Mouse (Mus musculus) cerebellum, postnatal 4 days (tissue): ENCODE results near the gene Apc2.
A peak's percentile ranks its signal among the peaks of the same experiment; 100 is the strongest.

ENCODE experiments used
- DNase-seq, 2 experiments: peaks; one replicate each; pipeline ENCODE4 v3.0.0; 2022; ENCODE audit warnings: low spot score in 2 of 2, mixed read lengths in 1 of 2

Apc2 gene

DNA sequence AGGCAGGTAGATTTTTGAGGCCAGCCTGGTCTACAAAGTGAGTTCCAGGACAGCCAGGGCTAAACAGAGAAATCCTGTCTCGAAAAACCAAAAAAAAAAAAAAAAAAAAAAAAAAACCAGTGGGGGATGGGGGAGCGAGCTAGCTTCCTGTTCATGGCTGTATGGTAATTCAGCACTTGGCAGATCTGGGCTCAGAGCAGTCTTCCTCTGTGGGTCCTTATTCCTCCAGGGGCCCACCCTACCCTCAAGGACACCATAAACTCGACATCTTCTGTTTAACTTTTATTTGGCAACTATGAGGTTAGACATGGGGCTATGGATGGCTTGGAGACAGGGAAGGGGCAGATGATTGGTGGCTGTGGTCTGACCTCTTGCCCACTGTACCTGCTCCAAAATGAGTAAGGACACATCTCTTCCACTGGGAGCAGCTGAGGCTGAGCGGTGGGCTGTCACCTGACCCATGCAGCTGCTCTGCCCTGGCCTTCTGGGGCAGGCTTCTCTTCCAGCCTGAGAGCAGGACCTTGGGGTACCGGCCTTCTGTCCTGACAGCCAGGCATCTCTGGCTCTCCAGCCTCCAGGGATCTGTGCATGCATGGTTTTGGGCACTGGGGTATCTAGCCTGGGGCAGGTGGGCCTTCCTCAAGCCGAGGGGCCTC, 25.4 kb downstream of the Apc2 start:
- no peak for DNase-seq

DNA sequence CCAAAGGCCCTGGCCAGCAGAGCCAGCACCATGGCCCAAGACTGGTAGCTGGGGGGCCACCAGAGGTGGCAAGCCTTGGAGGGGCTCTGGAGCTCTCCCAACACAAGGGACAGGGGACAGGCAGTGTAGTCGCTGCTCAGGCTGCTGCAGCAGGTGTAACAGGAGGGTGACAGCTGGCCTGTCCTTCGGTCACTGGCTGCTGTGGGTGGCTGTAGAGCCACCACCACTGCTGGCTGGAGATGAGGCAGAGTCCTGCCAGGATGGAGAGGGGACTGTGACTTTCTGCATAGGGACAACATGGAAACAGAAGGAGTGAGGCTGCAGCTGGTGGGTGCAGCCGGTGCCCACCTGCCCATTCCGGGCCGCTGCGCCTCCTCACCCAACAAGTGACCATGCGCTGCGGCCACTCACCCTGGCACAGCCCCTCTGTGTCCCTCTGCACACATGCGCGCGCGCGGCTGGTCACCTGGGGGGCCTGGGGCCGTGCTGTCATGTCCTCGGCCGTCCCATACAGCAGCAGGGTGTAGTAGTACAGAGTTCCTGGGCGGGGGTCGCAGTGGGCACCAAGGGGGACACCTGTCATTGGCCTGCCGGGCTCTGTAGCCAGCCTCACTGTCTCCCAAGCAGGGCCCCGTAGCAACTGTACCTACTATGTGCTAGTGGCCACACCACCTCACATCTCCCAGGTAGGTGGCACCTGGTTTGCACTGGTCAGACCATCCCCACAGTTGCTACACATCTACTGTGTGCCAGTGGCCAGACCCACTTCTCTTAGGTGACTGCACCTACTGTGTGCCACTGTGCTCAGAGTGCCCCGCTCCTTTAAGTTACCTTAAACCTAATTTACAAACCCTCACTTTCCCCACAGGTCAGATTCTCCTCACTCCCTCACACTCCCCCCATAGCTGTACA, 26.1 kb downstream of the Apc2 start:
- no peak for DNase-seq

DNA sequence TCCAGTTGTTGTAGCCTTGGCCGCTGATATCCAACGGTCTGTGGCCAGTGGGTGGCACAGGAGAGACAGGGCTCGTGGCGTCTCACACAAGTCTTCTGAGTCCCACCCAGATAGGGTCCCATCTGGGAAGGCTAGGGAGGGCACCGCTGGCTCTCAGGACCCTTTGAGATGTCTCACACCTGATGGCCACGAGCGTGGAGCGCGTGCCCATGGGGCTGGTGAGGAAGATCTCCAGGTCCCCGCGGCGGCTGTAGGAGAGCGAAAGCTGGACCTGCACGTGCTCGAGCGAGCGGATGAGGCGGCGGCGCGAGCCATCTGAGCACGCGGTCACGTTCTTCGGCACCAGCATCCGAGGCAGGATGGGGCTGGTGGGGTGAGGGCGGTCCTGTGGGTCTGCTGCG, 27.0 kb downstream of the Apc2 start:
- no peak for DNase-seq

DNA sequence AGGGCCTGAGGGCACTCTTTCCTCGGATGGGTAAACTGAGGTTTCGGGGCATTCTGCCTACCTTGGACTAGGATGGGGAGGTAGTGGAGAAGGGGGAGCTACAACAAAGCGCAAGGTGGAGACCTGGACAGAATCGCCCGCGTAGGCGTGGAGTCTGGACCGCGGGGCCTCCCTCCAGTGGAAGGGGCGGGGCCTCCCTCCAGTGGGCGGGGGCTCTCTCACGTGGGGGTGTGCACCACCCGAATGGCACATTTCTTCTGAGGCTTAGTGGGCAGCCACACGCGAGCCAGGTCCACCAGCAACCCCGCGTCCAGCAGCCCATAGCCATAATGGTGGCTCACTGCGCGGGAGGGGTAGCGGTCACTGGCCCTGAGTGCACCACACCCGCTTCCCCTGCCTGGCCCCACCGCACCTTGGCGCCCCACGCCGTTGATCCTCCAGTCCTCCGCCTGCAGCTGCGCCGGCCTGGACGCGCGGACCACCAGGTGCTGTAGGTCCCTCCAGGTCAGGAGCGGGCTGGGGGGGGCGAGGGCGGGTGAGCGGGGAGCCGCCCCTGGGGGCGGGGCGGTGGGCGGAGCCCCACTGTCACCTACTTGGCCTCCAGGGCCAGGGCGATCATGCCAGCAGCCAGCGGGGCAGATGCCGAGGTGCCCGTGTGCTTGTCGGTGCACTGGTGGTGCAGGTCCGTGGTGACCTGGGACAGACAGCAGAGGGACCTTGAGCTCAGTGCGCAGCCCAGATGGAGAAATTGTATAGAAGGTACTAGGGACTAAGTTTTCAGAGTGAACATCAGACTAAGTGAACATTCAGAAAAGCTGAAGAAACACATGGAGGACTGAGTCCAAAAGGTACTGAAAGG, 27.7 kb downstream of the Apc2 start:
- no peak for DNase-seq

DNA sequence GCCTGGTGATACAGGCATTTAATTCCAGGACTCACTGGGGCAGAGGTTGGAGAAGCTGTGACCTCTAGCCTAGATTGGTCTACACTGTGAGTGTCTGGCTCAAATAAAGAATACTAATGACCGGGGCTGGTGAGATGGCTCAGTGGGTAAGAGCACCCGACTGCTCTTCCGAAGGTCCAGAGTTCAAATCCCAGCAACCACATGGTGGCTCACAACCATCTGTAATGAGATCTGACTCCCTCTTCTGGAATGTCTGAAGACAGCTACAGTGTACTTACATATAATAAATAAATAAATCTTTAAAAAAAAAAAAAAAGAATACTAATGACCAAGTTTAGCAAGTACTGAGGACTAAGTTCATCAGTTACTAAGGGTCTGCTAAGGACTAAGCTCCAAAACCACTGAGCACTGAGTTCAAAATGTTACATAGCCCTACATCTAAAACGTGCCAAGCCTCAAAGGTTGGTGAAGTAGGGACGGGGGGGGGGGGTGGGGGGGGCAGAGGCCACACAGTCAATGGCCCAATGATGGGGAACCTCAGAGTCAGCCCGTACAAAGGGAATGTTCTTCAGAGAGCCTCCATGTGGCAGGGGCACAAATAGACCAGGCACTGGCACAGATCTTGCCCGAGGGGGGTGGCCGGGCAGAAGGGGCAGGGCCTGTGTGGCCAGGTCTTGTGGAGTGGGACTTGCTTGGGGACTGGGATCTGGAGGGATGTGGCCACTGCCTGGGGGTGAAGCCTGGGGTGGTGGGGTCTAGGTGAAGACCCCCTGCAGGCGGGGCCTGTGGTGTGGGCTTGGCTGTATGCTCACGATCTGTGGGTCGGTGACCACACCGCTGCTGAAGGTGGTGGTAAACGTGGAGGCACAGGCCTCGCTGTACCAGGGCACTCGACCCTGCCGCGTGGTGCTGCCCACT, 28.6 kb downstream of the Apc2 start:
- DNase-seq = no peak

DNA sequence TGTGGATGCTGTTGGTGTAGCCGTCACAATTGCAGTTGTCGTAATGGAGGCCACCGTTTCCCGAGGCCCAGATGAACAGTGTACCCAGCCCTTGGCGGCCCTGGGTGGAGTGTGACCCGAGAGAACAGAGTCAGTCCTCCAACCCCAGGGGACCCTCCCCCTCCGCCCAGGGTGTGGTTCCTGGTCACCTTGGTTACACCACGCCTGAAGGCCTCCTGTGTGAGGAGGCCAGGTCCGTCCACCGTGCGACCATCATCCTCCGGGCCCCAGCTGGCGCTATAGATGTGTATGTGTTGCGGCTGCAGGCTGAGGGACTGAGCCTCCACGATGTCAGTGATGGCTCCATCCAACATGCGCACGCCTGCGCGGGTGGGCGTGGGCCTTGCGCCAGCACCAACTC, 29.3 kb downstream of the Apc2 start:
- DNase-seq = no peak

DNA sequence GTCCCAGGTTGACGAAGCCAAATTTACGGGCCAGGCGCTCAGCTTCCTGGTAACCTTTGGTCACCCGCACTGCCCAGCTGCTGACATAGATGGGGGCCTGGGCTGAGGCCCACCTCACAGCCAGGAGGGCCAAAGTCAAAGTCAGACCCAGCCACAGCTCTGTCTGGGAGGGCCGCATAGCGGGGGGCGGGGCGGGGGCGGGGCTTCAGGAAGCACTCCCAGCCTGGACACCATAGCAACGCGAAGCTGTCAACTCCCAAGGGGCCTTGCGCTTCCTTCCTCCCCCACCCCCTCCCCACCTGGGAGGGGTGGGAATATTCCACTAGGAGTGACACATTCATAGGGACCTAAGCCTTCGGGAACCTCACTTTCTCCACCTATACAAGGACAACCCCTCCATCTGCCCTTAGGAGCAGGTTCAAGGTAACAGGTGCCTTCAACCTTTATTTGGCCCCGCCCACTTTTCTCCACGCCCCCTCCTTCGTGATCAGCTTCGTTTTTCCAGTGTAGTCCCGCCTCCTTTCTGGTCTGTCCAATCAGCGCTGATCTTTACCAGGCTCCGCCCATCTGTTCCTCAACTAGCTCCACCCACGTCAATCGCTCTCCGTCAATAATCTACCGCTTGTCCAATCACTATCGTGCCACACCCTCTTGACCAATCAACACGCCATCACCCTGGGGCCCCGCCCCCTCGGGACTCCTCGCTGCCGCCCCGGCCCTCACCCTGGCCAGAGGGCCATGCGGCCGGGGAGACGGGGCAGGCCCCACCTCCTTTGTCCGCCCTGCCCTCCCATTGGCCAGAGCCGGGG, 33.7 kb downstream of the Apc2 start, which contains the start of the genes Pcsk4 and Reep6:
Gene Pcsk4 (minus strand): TSS at position 226 of the 809 bp plus-strand sequence.
Gene Reep6 (plus strand): TSS at position 681 of the 809 bp plus-strand sequence.
- peak; percentile 95 to 97 for DNase-seq

DNA sequence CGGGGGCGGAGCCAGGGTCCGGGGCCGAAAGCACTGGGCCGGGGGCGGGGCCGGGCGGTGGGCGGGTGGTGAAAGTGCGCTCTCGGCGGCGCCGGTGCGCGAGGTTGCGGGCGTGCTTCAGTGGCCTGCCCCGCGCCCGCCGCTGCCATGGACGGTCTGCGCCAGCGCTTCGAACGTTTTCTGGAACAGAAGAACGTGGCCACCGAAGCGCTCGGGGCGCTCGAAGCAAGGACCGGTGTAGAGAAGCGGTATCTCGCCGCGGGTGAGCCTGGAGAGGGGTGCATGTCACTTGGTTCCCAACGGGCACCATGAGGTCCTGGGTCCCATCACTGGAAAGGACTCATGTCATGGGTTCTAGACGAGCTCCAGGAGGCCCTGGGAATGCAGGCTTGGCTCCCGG, 34.3 kb downstream of the Apc2 start:
- no peak for DNase-seq

DNA sequence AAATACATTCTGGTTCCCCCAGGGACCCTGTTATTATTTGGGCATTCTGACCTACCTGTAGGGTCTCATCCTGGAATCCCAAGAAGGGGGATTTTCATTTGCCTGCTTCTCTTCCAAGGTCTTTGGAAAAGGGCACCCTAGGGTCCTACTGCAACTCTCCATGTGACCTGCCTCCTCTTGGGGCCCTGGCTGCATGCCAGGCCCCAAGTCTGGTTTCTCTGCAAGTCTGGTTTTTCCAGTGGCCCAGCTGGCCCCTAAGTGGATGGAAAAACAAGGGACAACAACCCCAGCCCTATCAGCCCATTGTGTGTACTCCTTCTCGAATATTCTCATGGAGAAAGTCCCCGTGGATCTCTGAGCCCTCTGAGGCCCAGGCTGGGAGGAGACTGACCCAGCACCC, 35.1 kb downstream of the Apc2 start:
- no peak for DNase-seq

DNA sequence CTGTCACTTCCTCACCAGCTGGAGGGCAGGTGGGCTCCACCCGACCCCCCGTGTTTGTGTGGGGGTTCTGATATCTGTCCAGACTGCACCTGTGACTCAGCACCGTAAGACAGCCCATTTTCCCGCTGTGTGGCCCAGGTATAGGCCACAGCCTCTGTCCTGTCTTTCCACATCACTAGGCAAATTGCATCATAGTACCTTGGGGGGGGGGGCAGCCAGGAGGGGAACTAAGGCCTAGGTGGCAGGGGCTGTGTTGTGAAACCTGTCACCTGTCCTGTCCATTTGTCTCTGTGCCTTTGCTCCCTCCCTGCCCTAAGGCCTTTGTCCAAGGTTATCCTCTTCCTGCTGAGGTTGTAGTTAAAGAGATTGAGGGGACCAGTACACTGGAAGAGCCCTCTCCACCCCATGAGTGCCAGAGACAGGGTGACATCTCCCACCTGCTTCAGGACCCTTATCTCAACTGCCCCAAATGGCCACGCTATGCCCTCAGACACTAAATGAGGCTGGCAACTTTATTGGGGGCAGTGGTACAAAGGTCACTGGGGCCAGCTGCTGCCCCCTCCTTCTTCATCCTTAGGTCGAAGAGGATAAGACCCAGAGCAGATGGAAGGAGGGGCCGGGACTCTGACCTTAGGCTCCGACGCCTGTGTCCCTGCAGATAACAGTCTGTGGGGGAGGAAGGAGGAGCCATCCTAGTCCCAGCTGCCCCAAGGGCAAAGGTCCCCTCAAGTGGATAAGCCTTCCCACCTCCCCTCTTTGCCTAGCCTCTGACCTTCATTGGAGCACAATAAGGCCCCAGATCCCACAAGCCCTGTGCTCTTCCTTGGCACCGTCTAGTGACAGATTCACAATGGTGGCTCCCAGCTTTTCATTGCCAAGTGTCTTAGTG, 36.1 kb downstream of the Apc2 start:
- DNase-seq = no peak

DNA sequence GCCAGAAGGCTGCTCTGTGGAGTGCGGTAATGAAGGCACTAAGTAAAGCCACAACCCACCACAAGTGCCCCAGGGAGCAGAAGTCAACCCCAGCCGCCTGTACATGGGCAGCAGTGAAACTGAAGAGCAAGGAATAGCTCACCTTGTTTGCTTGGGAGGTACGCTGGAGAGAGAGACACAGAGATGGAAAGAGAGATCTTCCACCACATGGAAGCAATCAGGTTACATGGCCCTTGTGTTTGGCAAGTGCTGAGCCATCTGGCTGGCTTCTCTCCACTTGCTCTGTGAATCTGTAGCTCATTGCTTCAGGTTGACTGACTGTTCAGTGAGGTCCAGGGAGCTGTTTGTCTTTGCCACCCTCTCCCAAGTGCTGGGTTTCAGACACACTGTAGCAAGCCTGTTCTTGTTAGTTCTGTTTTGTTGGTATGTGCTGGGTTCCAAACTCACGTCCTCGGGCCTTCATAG, 36.8 kb downstream of the Apc2 start:
- DNase-seq = no peak

DNA sequence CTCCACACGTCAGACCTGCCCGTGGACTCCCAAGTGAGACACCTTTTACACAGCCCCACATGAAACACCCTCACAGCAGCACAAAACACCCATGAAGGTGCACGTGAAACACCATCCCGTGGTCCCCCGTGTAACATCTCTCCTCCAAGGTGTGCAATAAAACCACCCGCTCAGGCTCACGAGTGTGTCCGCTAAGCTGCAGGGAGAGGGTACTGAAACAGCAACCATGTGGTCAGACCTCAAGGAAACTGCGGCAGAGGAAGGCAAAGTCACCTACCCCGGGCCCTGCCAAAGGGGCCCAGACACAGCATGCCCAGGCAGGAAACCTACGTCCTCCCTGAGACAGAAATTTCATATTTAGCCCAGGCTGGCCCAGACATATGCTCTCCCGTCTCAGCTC, 40.5 kb downstream of the Apc2 start:
- no peak for DNase-seq

DNA sequence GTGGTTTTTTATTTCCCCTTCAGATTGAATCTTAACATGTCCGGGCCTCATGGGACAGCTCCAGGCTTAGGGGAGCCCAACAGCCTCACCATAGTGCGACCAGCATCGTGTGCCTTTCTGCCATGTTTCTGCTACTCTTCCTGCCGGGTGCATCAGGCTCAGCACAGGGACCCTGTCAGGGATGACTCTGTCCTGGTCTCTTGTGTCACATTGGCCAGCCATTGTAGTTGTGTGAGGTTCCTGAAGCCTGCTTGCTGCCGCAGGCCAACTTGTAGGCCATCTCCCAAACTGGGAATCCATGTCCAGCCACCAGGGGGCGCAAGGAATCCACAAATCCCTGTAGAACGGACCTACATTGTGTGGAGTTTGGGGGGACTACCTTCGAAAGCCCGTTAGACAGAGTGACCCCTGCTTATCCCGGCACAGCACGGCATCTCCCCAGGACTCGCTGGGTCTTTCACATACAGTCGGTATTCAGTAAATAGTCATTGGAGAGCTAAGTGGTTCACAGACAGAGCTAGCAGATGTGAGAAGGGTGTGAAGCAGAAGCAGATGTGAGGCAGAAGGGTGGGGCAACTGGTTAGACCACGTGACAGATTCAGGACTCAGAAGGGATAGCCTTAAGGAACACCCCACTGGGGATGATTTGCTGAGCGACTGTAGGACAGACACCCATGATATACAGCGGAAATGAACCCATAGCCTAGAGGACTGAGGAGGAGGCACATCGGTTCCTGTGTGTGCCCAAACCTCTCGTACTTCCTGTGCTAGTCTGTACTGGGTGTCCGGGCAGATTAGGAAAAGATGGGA, 44.4 kb downstream of the Apc2 start:
- peak; percentile 89 to 90 for DNase-seq

DNA sequence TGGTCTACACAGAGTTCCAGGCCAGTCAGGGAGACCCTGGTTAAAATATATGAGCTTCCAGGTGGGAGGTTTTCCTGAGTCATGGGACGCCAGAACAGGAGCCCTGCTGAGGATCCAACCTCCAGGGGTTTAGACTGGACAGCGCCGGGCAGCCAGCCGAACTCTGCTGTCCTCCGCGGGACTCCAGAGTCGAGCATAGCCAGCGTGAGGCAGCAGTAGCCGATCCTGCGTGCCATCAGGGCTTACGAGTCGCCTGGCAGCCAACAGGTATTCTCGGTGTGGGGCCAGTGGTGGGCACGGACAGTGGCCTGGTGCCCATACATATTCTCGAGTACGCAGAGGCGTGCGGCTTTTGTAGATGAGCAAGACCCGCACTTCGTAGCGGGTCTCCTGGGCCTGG, 45.2 kb downstream of the Apc2 start:
- DNase-seq = no peak

DNA sequence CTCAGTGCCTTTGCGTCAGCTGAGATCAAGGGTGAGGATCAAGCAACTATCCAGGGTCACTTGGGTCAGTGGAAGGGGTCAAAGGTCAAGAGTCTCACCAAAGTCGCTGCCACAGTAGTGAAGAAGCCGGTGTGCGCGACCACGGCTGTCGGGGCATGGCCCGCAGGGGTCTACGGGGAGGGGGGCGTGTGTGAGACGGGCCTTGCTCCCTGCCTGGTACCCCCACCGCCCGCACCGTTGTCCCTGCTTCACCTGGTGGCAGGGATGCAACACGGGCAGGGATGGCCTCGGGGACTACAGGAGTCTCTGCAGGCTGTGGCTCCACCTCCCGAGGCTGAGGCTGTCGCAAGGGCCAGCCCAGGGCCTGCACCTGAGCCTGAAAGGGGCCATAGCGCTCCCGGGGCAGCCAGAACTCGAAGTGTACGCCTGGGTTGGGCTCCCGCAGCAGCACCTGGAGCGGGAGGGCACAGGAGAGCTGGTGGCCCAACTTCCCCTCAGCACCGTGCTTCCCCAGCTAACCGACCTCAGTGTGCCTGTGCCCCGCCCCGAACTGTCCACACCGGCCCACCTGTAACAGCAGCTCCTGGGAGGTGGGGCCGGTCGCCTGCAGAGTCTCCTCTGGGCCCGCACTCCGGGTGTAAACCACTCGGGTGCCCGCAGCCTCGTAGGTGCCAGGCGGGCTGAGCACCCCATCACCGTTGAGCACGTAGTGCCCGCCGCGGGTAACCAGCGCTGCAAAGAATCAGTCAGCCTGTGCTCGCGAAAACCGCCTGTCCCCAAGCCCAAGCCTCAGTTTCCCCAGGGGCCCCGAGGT, 45.9 kb downstream of the Apc2 start:
- no peak for DNase-seq

DNA sequence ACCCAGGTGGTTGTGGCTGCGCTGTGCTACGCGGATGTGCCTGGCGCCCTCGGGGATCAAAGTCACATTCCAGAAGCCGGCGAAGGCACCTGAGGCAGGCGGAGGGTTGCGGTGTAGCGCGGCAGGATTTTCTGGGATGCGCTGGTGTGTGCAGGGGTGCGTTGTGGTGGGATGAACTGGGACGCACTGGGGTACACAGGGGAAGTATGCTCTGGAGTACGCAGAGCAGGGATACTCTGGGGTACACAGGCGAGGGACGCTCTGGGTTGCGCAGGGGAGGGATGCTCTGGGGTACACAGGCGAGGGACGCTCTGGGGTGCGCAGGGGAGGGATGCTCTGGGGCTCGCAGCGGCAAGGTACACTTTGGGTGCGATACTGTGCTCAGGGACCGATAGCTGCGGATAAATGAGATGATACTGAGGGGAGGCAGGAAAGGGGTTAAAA, 46.5 kb downstream of the Apc2 start:
- DNase-seq = no peak

DNA sequence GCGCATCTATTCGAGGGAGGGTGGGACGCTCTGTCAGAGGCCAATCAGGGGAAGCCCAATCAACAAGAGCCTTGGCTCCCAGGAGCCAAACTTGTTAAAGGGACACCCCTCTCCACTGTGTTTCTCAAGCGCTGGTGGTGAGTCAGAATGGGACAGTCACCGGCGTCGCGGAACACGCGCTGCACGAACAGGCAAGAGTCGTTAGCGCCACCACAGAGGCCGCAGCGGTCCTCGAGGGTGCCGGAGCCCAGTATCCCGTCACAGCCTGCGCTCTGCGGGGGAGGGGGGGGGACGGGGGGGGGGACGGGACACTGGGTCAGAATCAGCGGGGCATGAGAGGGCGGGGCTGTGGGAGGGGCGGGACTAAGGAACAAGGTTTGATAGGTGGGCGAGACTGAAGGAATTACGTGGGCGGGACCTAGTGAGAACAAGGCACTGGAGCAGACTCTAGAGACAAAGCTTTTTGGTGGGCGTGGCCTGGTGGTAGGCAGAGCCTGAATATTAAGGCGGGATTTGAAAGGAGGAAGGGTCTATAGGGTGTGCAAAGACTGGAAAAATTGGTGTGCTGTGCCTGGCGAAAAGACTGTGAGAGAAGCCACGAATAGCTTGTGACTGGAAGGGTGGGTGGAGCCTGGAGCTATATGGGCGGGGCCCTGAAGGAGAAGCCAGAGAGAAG, 47.1 kb downstream of the Apc2 start:
- DNase-seq = no peak
